Mouse (Mus musculus): Measurements from ENCODE around the gene Traf5.

The Traf5 gene

DNA sequence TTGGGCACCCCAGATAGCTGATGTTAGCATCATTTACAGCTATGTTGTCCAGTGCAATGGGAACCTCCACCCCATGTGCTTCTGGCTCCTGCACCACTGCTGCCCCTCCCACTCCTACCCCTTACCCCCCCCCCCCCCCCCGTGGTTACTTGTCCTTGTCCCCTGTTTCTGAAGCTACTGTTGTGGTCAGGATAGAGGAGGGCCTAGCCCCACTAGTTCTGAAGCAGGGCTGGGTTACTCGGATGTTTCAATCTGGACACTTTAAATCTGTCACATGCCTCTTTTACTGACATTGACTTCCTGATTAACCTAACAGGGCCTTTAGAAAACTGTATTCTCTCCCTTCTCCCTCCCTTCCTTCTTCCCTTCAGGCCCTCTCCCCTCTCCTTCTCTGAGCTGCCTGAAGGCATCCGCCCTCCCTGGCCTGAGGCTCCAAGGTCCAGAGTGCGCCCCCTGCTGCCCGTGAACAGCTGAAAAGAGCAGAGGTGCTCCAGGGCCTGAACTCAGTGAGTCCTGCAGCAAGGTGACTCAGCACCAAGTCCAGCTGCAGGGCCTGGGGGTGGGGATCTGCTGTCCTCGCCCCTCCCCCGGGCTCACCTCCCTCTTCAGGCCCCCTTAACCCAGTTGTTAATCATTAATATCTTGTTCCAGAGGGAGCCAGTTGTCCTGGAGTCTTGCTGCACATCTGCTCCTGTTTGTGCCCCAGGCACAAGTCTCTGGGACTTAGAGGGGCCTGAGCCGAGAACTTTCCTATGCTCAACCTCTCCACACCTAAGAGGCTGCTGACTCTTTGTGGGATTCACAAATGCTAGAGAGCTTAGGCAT lies 128.2 kb downstream of the Traf5 start:
- DNase-seq, result peak; percentile 41

DNA sequence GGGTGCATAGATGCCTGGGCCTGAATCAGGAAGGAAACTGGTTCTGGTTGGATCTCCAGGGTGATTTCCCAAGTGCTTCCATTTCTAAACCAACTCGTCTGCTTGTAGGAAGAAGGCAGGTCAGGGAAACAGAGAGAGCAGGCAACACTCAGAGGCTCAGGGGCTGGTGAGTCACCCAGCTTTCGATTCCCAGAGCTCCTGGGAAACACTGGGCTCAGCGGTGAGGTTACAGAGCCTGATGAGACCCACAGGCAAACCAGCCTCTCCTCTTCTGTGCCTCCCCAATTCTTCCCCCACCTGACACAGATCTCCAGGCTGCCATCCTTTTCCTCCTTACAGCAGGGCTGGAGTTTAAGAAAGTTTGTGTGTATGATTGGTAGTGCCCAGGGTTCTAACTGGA lies 128.9 kb downstream of the Traf5 start:
- DNase-seq, result no peak

DNA sequence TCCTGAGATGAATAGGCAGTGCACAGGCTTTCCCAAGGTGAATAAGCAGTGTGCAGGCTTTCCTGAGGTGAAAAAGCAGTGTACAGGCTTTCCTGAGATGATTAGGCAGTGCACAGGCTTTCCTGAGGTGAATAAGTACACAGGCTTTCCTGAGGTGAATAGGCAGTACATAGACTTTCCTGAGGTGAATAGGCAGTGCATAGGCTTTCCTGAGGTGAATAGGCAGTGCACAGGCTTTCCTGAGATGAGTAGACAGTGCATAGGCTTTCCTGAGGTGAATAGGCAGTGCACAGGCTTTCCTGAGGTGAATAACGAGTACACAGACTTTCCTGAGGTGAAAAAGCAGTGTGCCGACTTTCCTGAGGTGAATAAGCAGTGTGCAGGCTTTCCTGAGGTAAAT lies 131.4 kb downstream of the Traf5 start:
- no peak for DNase-seq

DNA sequence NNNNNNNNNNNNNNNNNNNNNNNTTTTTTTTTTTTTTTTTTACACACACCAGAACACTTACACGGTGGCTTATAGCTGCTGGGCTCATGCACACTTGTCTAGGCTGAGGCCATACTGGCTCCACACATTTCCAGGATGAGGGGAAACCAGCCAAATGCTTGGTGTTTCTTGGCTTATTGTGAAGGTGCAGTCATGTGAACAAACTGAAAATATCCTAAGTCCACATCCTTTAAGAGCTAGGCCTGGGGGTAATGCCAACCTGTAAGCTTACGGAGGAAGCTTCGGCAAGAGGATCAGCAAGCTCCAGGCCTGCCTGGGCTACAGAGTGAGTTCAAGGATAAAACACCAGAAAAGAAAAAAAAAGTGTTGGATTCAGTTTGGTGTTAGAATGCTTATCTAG lies 135.0 kb downstream of the Traf5 start:
- DNase-seq, result peak; percentile 18

DNA sequence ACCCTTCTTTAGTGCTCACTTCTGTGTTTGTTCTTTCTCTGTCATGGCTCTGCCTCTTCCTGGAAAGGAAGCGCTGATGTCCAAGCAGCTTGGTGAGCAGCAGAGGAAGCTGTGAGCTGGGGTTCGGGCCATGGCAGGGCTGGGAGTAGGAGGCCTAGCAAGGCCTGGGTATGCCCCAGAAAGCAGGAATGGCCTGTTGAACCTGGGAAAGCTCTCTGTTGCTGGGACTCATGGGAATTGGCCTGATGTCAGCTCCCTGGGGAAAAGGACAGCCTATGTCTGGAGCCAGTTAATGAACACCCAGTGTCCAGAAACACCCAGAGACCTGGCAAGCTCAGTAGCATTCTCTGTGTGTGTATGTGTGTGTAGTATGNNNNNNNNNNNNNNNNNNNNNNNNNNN lies 135.5 kb downstream of the Traf5 start:
- DNase-seq, result peak; percentile 11

DNA sequence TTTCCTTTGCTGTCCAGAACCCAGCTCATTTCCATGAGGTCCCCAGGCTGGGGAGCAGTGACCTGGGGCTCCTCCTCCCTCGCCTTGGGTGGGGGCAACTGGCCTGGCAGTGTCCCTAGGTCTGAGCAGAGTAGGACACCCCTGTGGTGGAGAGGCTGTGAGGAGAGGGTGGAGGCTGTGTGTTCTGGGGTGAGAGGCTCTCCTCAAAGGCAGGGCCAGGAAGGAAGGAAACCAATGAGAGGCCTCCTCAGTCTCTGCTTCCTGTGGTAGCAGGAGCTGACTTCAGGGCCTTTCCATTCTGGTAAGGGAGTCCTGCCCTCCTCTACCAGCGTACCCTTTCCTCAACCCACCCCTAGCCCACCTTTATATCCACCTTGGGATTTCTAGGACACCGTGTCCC lies 136.1 kb downstream of the Traf5 start:
- DNase-seq, result no peak

- DNase-seq, result no peak
Measured at GRCm38 (mm10) chr1:191955101-191955500, 137.3 kb downstream of the Traf5 start.

GRCm38 (mm10) chr1:191952733-191953335 lies 139.5 kb downstream of the Traf5 start:
- DNase-seq, result no peak

- DNase-seq, result no peak
Measured at GRCm38 (mm10) chr1:191950611-191951010, 141.7 kb downstream of the Traf5 start.

GRCm38 (mm10) chr1:191948600-191948999 lies 143.8 kb downstream of the Traf5 start:
- no peak for DNase-seq

DNA sequence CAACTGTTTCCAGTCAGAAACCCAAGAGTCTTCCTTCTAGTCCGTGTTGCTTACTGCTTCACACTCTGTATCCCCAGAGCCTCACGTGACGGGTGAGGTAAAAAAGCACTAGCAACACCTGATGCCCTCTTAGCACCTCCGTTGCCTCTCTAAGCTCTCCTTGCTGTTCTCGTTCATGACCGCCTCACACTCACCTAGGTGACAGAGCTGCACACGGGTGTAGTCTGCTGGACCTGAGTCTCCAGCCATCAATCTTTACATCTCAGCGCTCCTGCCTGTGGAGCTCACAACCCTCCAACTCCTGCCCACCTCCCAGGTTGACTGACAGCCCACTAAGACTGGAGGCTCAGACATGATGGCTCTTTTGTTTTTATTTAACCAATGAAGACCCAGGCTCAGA lies 144.6 kb downstream of the Traf5 start:
- DNase-seq, result no peak
